Mouse (Mus musculus): Measurements from ENCODE around the gene Ncaph2.

The Ncaph2 gene

GRCm38 (mm10) chr15:89355241-89356187, at the start of gene Ncaph2, which contains the start of gene Lmf2:
Gene Ncaph2, plus strand, starts transcription at chr15:89355719.
Gene Lmf2, minus strand, starts transcription at chr15:89355659.
- DNase-seq = peak; percentile 97

GRCm38 (mm10) chr15:89305966-89306365, 49.6 kb upstream of the Ncaph2 start:
- DNase-seq = no peak

- no peak for DNase-seq
Observed at GRCm38 (mm10) chr15:89307461-89307860, 48.1 kb upstream of the Ncaph2 start.

- no peak for DNase-seq
Observed at GRCm38 (mm10) chr15:89308406-89309139, 46.9 kb upstream of the Ncaph2 start.

GRCm38 (mm10) chr15:89309962-89310498, 45.5 kb upstream of the Ncaph2 start:
- peak; percentile 47 for DNase-seq

- no peak for DNase-seq
Observed at GRCm38 (mm10) chr15:89313359-89313758, 42.2 kb upstream of the Ncaph2 start.

- DNase-seq = no peak
Observed at GRCm38 (mm10) chr15:89314107-89314506, 41.4 kb upstream of the Ncaph2 start.

- DNase-seq = no peak
Observed at GRCm38 (mm10) chr15:89314511-89315189, 40.9 kb upstream of the Ncaph2 start.

GRCm38 (mm10) chr15:89315190-89315731, 40.3 kb upstream of the Ncaph2 start, which contains the start of gene Sbf1:
Gene Sbf1, minus strand, starts transcription at chr15:89315311.
- DNase-seq = peak; percentile 99

- DNase-seq = peak; percentile 25
Observed at GRCm38 (mm10) chr15:89316146-89316545, 39.4 kb upstream of the Ncaph2 start.

GRCm38 (mm10) chr15:89321264-89321663, 34.3 kb upstream of the Ncaph2 start:
- no peak for DNase-seq

GRCm38 (mm10) chr15:89322670-89323522, 32.6 kb upstream of the Ncaph2 start, which contains the start of gene Adm2:
Gene Adm2, plus strand, starts transcription at chr15:89322720.
- DNase-seq = no peak

GRCm38 (mm10) chr15:89323656-89324055, 31.9 kb upstream of the Ncaph2 start:
- DNase-seq = no peak

GRCm38 (mm10) chr15:89326441-89326840, 29.1 kb upstream of the Ncaph2 start:
- DNase-seq = no peak

GRCm38 (mm10) chr15:89334271-89334670, 21.2 kb upstream of the Ncaph2 start, which contains the start of gene Miox:
Gene Miox, plus strand, starts transcription at chr15:89334398.
- DNase-seq = no peak

- no peak for DNase-seq
Observed at GRCm38 (mm10) chr15:89334774-89335537, 20.6 kb upstream of the Ncaph2 start.

- no peak for DNase-seq
Observed at GRCm38 (mm10) chr15:89336422-89336821, 19.1 kb upstream of the Ncaph2 start.

GRCm38 (mm10) chr15:89339696-89340095, 15.8 kb upstream of the Ncaph2 start:
- DNase-seq = no peak

- DNase-seq = no peak
Observed at GRCm38 (mm10) chr15:89340136-89340535, 15.4 kb upstream of the Ncaph2 start.

GRCm38 (mm10) chr15:89341678-89342077, 13.8 kb upstream of the Ncaph2 start:
- no peak for DNase-seq
